Mouse (Mus musculus) stomach, embryonic 14.5 days (tissue): ENCODE measurements around the gene St6galnac1. TPM values are rescaled to one million over a fixed set of nuclear protein-coding genes. Genes with fewer than 3 reads are reported as not detected.
A peak's percentile ranks its signal among the peaks of the same experiment; 100 is the strongest.

Experiments
- ATAC-seq: fragments of 200-750 bp; cut with Nextera tagmentation; 2 replicates; pipeline ENCODE4 v1.8.0; 2017; ENCODE audit warnings: low read depth, moderate TSS enrichment; ENCODE audit not compliant: insufficient number of reproducible peaks, insufficient read depth, low FRiP score
- H3K27ac ChIP-seq: fragments of 300-500 bp; sonication (generic); 2 replicates; pipeline ENCODE4 v1.5.1; 2014; ENCODE audit warnings: mild to moderate bottlenecking, low read length, moderate library complexity, mixed read lengths
- H3K27me3 ChIP-seq: fragments of 300-500 bp; sonication (generic); 2 replicates; pipeline ENCODE4 v1.6.1; 2014; ENCODE audit warnings: low read length, control low read depth, mixed read lengths; ENCODE audit not compliant: control insufficient read depth, insufficient read depth
- H3K36me3 ChIP-seq: fragments of 300-500 bp; sonication (generic); 2 replicates; pipeline ENCODE4 v1.6.1; 2014; ENCODE audit warnings: mild to moderate bottlenecking, control low read depth, low read length, moderate library complexity, mixed read lengths; ENCODE audit not compliant: control insufficient read depth, insufficient read depth
- H3K4me1 ChIP-seq: fragments of 300-500 bp; sonication (generic); 2 replicates; pipeline ENCODE4 v1.6.1; 2014; ENCODE audit warnings: low read length, control low read depth, mixed read lengths; ENCODE audit not compliant: control insufficient read depth, insufficient read depth
- H3K4me2 ChIP-seq: fragments of 300-500 bp; sonication (generic); replicated peaks from 2 replicates; pipeline ENCODE4 v1.6.1; 2014; ENCODE audit warnings: low read depth, low read length, control low read depth
- H3K4me3 ChIP-seq: fragments of 300-500 bp; sonication (generic); 2 replicates; pipeline ENCODE4 v1.5.1; 2014; ENCODE audit warnings: low read depth, low read length, control low read depth
- H3K9ac ChIP-seq: fragments of 300-500 bp; sonication (generic); replicated peaks from 2 replicates; pipeline ENCODE4 v1.6.1; 2014; ENCODE audit warnings: low read depth, mild to moderate bottlenecking, control low read depth, low read length, moderate library complexity, mixed read lengths
- H3K9me3 ChIP-seq: fragments of 300-500 bp; sonication (generic); 2 replicates; pipeline ENCODE4 v1.6.1; 2016; ENCODE audit warnings: low read depth, low read length, control low read depth; ENCODE audit not compliant: control insufficient read depth
- WGBS: fragments of 180-500 bp; shearing (Covaris S2); extraction: QIAGEN DNeasy Blood & Tissue Kit; methylation state at CpG from one replicate; pipeline ENCODE4 v1.1.7; 2014; 5-methylcytosine and 5-hydroxymethylcytosine counted together
- polyA plus RNA-seq: library from polyadenylated mRNA; unstranded; fragments of >200 nt; fragmentation: Nextera tagmentation; extraction: Ambion mirVana; gene quantifications from 2 replicates; pipeline ENCODE4 v1.2.1, GENCODE M21; 2014

Gene St6galnac1
- polyA plus RNA-seq, 1 experiment from 2014 or later: not detected

DNA sequence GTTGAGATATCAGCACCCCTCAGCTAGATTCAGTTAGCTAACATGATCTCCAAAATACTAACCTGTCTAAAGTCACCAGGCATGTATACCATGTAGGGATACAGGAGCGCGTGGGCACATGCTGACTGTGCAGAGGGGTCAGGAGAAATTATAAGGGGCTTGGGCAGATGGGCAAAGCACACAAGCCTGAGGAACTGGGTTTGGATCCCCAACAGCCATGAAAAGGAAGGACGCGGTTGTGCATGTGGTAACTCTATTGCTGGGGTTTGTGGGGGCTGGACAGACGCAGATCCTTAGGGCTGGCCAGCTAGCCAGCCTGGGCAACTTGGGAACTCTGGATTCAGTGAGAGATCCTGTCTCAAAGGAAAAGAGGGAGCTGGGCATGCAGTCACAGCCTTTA lies 42.3 kb upstream of the St6galnac1 start:
- WGBS: 94% methylated on average over 5 of the region's 5 CpGs
- Histone ChIP-seq H3K9ac (no peak overlapping the region), H3K4me3 (no peak overlapping the region), H3K36me3 (no peaks in the 10 kb centered on the region; the same call in 1 of the 2 replicates), H3K9me3 (no peaks in the 10 kb centered on the region), H3K4me2 (no peak overlapping the region), H3K4me1 (peaks cover 37% of the 10 kb centered on the region), H3K27ac (no peak overlapping the region), H3K27me3 (no peaks in the 10 kb centered on the region)
- ATAC-seq: no peak

DNA sequence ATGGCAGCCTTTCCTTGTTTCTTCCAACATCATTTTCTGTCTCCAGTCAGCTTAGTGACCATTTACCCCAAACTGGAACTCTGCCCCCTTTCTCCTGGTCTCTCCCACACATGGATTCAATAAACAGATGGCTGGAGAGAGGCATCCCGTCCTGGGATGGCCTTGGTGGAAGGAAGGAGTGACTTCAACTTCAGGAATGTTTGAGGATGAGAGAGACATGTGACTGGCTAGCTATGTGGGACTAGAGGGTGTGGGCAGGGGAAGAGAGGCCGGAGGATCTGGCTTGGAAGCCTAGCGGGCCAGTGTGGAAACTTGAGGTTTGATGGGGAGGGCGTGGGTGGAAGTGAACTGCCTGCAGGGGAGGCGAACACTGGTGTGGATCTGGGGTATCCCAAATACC lies 41.5 kb upstream of the St6galnac1 start:
- no peak overlapping the region for H3K4me2 ChIP-seq
- H3K4me3 ChIP-seq: no peak overlapping the region
- no peaks in the 10 kb centered on the region; the same call in 1 of the 2 replicates for H3K36me3 ChIP-seq
- peaks cover 35% of the 10 kb centered on the region for H3K4me1 ChIP-seq
- no peak overlapping the region for H3K9ac ChIP-seq
- H3K27me3 ChIP-seq: no peaks in the 10 kb centered on the region
- no peak for ATAC-seq
- H3K27ac ChIP-seq: no peak overlapping the region
- H3K9me3 ChIP-seq: no peaks in the 10 kb centered on the region
- WGBS: 74% methylated on average over 5 of the region's 5 CpGs

DNA sequence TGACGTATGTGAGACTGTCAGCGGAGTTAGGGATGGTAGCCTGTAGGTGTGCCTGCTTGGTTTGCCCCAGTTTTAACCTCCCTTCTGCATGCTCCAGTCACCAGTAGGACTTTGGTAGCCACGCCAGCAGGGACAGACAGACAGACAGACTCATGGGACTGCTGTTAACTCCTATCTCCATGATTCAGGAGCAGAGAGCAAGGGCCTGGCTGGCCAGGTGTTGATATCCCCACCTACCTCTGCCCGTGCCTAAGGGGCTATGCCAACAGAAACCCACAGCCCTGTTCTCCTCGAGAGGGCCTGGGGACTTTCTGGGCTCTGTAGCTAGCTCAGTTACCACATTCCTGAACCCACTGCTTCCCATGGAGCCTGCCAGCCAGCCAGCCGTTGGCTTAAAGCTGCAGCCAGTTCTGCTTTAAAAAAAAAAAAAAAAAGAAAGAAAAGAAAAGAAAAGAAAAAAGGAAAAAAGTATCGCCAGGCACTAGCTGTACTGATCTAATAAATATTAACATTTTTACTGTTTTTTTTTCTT lies 39.6 kb upstream of the St6galnac1 start:
- no peak overlapping the region for H3K4me2 ChIP-seq
- H3K27ac ChIP-seq: peak overlapping the region; percentile 90
- H3K9me3 ChIP-seq: no peaks in the 10 kb centered on the region
- H3K36me3 ChIP-seq: no peaks in the 10 kb centered on the region; the same call in 1 of the 2 replicates
- H3K9ac ChIP-seq: no peak overlapping the region
- H3K27me3 ChIP-seq: no peaks in the 10 kb centered on the region
- no peak overlapping the region for H3K4me3 ChIP-seq
- no peak for ATAC-seq
- WGBS: 27% methylated on average over 7 of the region's 7 CpGs
- peaks cover 42% of the 10 kb centered on the region for H3K4me1 ChIP-seq

DNA sequence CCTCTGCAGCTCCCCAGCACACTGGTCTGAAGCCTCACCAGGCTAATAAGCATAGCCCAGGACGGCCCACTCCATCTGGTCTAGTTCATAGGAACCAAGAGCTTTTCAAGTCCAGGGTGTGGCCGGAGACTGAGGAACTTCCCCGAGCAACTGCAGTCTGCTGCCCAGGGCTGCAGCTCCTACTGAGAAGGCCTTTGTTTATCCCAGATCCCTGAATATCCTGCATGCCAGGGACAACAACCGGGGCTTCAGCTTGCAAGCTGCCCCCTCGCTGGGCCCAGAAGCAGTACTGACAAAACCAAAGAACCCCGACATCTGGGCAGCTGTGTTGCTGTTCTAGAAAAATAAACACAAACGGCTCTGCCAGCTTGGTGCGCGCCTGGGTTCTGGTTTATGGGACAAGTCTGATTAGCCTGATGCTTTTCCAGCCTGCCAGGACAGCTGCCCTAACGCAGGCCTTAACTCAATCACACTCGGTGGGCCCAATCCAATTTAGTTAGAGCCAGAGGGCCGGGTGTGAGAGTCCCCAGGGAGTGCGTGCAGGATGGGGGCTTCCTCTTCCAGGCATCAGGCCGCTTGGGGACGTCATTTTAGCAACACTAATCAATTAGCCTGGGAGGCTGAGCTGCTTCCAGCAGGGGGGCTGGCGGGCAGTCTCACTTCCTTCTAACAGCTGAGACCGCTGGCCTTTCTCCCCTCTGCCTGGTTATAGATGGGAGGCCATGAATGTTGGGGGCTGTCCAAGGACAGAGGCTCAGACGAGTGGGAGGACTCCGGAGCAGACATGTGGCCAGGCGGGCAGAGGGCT lies 39.0 kb upstream of the St6galnac1 start:
- H3K27ac ChIP-seq: peak overlapping the region; percentile 90
- no peaks in the 10 kb centered on the region for H3K9me3 ChIP-seq
- 16% methylated on average over 20 of the region's 20 CpGs for WGBS
- H3K27me3 ChIP-seq: no peaks in the 10 kb centered on the region
- H3K4me2 ChIP-seq: no peak overlapping the region
- H3K4me1 ChIP-seq: peaks cover 42% of the 10 kb centered on the region
- no peak overlapping the region for H3K4me3 ChIP-seq
- ATAC-seq: peak; percentile 21; the same call in 1 of the 2 replicates
- H3K36me3 ChIP-seq: no peaks in the 10 kb centered on the region; the same call in 1 of the 2 replicates
- no peak overlapping the region for H3K9ac ChIP-seq

DNA sequence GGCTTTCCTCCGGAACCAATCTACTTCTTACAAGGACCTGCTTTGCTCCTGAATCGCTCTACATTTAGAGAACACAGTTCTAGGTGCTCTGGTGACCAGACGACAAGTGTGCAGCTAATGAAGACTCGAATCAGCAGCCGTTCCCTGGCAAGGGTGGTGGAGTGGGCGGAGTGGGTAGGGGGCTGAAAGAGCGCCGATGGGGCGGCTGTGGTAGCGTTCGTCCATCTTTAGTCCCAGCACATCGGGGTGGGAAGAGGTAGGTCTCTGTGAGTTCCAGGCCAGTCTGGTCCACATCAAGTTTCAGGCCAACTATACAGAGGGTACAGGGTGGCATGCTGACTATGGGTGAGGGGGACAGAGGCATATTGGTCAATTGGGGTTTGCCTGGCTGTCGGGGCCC lies 38.3 kb upstream of the St6galnac1 start:
- WGBS: 82% methylated on average over 13 of the region's 13 CpGs
- H3K4me2 ChIP-seq: no peak overlapping the region; the same call in 1 of the 2 replicates
- peak overlapping the region; percentile 90 for H3K27ac ChIP-seq
- no peaks in the 10 kb centered on the region for H3K27me3 ChIP-seq
- no peak overlapping the region for H3K9ac ChIP-seq
- ATAC-seq: no peak
- peaks cover 42% of the 10 kb centered on the region for H3K4me1 ChIP-seq
- H3K36me3 ChIP-seq: no peaks in the 10 kb centered on the region; the same call in 1 of the 2 replicates
- H3K9me3 ChIP-seq: no peaks in the 10 kb centered on the region
- no peak overlapping the region for H3K4me3 ChIP-seq

DNA sequence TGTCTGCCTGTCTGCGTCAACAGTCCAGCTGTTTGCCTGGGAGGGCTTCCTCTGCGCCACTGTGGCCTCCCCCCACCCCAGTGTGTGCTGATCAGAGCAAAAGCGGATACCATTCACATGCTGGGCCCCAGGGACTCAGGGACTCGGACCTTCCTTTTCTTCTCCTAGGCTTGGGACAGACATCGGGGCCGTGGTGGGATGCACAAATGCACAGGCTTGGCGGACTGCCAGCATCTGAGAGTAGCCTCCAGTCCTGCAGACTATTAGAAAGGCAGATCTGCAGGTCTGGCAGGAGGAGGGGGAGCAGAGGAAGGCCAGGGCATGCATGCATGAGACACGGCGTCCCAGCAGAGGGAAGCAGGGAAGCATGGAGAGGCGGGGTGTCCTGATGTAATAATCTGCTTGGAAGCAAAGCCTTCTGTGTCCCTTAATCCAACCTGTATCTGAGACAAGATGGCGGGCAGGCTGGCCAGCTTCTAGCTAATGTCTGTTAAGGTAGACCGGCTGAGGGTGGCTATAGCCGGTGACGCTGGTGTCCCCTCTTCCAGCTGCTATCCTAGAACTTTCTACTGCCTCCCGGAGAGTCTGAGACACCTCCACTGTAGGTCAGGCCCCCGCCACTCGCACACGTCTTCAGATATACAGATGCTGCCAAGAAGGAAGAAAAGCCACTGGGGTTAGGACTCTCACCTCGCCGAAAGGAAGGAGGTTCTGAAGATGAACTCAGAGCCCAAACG lies 37.7 kb upstream of the St6galnac1 start:
- Histone ChIP-seq H3K27ac (peak overlapping the region; percentile 90; the same call in 1 of the 2 replicates), H3K36me3 (no peaks in the 10 kb centered on the region), H3K4me1 (peaks cover 43% of the 10 kb centered on the region), H3K4me3 (no peak overlapping the region), H3K27me3 (no peaks in the 10 kb centered on the region), H3K4me2 (no peak overlapping the region), H3K9ac (no peak overlapping the region), H3K9me3 (no peaks in the 10 kb centered on the region)
- 42% methylated on average over 21 of the region's 21 CpGs for WGBS
- ATAC-seq: peak; percentile 24; the same call in 1 of the 2 replicates

DNA sequence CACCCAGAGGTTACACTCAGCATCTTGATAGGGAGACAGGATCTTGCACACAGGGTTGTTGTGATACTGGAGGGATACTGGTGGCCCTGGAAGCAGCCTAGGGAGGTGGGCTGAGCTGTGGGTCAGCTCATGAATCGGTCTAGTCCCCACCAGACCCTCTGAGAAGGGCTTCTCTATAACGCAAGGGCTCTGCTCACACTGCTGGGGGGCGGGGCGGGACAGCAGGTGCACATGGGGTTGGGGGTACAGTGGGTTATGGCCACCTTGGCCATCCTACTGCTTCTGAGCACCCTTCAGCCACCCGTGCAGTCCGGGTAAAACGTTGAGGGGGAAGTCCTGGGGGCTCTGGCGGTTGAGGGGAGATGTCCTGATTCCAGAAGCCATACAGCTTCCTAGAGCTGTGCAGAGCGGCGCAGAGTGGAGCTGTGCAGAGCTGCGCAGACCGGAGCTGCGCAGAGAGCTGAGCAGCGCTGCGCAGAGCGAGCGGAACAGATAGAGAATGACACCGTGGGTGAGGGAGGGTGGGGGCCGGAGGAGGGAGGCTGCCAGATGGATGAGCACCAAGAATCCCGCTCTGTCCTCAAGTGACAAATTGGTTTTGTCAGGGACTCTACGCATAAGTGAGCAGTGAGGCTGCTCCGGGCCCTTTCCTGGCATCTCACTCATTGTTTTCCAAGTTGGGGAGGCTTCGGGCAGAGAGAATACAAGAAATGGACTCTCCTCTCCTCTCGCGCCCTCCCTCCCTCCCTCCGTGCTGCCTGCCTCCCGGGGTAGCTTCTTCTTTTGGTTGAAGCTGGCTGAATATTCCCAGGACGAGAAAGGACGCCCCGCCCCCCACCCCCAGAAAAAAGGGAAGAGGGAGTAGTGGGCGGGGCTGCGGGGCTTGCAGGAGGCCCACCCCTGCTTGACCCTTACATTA lies 35.9 kb upstream of the St6galnac1 start:
- no peaks in the 10 kb centered on the region for H3K27me3 ChIP-seq
- H3K4me1 ChIP-seq: peaks cover 48% of the 10 kb centered on the region
- ATAC-seq: peak; percentile 79
- peak overlapping the region; percentile 75 for H3K27ac ChIP-seq
- H3K36me3 ChIP-seq: no peaks in the 10 kb centered on the region
- WGBS: 11% methylated on average over 29 of the region's 32 CpGs
- H3K4me3 ChIP-seq: peak overlapping the region; percentile 26
- no peaks in the 10 kb centered on the region for H3K9me3 ChIP-seq
- H3K4me2 ChIP-seq: peak overlapping the region; percentile 62
- H3K9ac ChIP-seq: peak overlapping the region; percentile 1; the same call in 1 of the 2 replicates
